Mouse (Mus musculus) small intestine, adult 2 months (tissue): ENCODE measurements around the gene Gpx1. TPM values are rescaled to one million over a fixed set of nuclear protein-coding genes. Genes with fewer than 3 reads are reported as not detected.

Source experiments
- H3K27ac ChIP-seq: fragments of 200-500 bp; 2 replicates; pipeline ENCODE4 v1.5.1; 2012; ENCODE audit warnings: low read depth, low read length, control low read depth, inconsistent platforms; ENCODE audit not compliant: insufficient read depth
- H3K27me3 ChIP-seq: fragments of 200-500 bp; 2 replicates; pipeline ENCODE4 v1.6.1; 2012; ENCODE audit warnings: mild to moderate bottlenecking, moderate library complexity, low read length, inconsistent platforms; ENCODE audit not compliant: control insufficient read depth, insufficient read depth
- H3K36me3 ChIP-seq: fragments of 200-500 bp; 2 replicates; pipeline ENCODE4 v1.6.1; 2012; ENCODE audit warnings: mild to moderate bottlenecking, low read length, control low read depth, inconsistent platforms; ENCODE audit not compliant: control insufficient read depth, insufficient read depth
- H3K4me1 ChIP-seq: fragments of 200-500 bp; 2 replicates; pipeline ENCODE4 v1.6.1; 2012; ENCODE audit warnings: low read length, inconsistent platforms, mixed read lengths; ENCODE audit not compliant: control insufficient read depth, insufficient read depth, insufficient read length
- H3K4me3 ChIP-seq: fragments of 200-500 bp; 2 replicates; pipeline ENCODE4 v1.5.1; 2012; ENCODE audit warnings: low read depth, mild to moderate bottlenecking, control low read depth, inconsistent platforms, low read length, moderate library complexity
- CTCF ChIP-seq: fragments of 200-500 bp; IDR thresholded peaks from 2 replicates; pipeline ENCODE4 v1.5.1; 2012; ENCODE audit warnings: low read depth, mild to moderate bottlenecking, control low read depth, inconsistent platforms, low read length, moderate library complexity, mixed read lengths; ENCODE audit not compliant: insufficient replicate concordance, insufficient read length; ENCODE audit errors: extremely low read depth
- POLR2A ChIP-seq: fragments of 200-500 bp; IDR thresholded peaks from 2 replicates; pipeline ENCODE4 v1.6.1; 2012; ENCODE audit warnings: low read depth, mild to moderate bottlenecking, control low read depth, inconsistent platforms, low read length, moderate library complexity
- WGBS: fragments of 180-500 bp; shearing (Covaris S2); methylation state at CpG from one replicate; pipeline ENCODE4 v1.1.7; 2018; 5-methylcytosine and 5-hydroxymethylcytosine counted together
- polyA plus RNA-seq: library from polyadenylated mRNA; depleted of rRNA; stranded (reverse); fragments of >200 nt; gene quantifications from 2 replicates; pipeline ENCODE4 v1.2.3, GENCODE M21; 2012; rRNA removed

Gene Gpx1
- polyA plus RNA-seq = 1,021 and 1,249 TPM in 2 replicates

GRCm38 (mm10) chr9:108338886-108339781 is at the start of gene Gpx1:
TSS of gene Gpx1 (plus strand) at chr9:108338903.
- peaks cover 21% of the 10 kb centered on the region; the same call in 1 of the 2 replicates for H3K4me1 ChIP-seq
- peak; percentile 99 for TF ChIP-seq POLR2A
- no peak for TF ChIP-seq CTCF
- peaks cover 19% of the 10 kb centered on the region for H3K36me3 ChIP-seq
- under 1% methylated on average over 49 of the region's 49 CpGs for WGBS
- H3K27ac ChIP-seq = peak within 1 kb of the TSS; percentile 98
- H3K4me3 ChIP-seq = peak within 1 kb of the TSS; percentile 92
- H3K27me3 ChIP-seq = no peaks in the 10 kb centered on the region

DNA sequence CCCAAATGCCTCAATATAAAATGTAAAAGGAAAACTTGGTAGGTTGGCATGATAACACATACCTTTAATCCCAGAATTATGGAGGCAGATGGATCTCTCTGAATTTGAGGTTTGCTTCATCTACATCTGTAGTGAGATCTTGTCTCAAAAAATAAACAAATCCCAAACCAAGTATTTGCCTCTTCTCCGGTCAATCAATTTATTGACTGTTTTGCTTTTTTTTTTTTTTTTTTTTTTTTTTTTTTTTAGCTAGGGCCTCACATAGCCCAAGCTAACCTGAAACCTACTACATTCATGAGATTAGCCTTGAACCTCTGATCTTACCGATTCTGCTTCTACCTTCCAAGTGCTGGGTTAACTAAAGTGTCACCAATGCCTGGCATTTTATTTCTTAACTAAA is 49.4 kb upstream of the Gpx1 start:
- WGBS = 52% methylated on average over 2 of the region's 2 CpGs
- Histone ChIP-seq H3K4me1 (peaks cover 3% of the 10 kb centered on the region; the same call in 1 of the 2 replicates), H3K36me3 (no peaks in the 10 kb centered on the region), H3K27ac (no peak overlapping the region), H3K27me3 (no peaks in the 10 kb centered on the region), H3K4me3 (no peak overlapping the region)
- TF ChIP-seq CTCF (no peak), POLR2A (no peak)

GRCm38 (mm10) chr9:108290016-108290750 is 48.5 kb upstream of the Gpx1 start, which contains the start of gene Nicn1:
TSS of gene Nicn1 (plus strand) at chr9:108290429.
- Histone ChIP-seq H3K36me3 (no peaks in the 10 kb centered on the region), H3K27ac (peak within 1 kb of the TSS; percentile 12; the same call in 1 of the 2 replicates), H3K4me1 (peaks cover 3% of the 10 kb centered on the region; the same call in 1 of the 2 replicates), H3K4me3 (peak within 1 kb of the TSS; percentile 83), H3K27me3 (no peaks in the 10 kb centered on the region)
- under 1% methylated on average over 32 of the region's 32 CpGs for WGBS
- TF ChIP-seq POLR2A (no peak), CTCF (no peak)

- Histone ChIP-seq H3K27me3 (no peaks in the 10 kb centered on the region), H3K36me3 (no peaks in the 10 kb centered on the region), H3K4me3 (peak overlapping the region; percentile 83), H3K4me1 (peaks cover 3% of the 10 kb centered on the region; the same call in 1 of the 2 replicates), H3K27ac (no peak overlapping the region; the same call in 1 of the 2 replicates)
- 21% methylated on average over 6 of the region's 6 CpGs for WGBS
- TF ChIP-seq POLR2A (no peak), CTCF (no peak)
These were observed 47.9 kb upstream of the Gpx1 start for GRCm38 (mm10) chr9:108290773-108291172.

DNA sequence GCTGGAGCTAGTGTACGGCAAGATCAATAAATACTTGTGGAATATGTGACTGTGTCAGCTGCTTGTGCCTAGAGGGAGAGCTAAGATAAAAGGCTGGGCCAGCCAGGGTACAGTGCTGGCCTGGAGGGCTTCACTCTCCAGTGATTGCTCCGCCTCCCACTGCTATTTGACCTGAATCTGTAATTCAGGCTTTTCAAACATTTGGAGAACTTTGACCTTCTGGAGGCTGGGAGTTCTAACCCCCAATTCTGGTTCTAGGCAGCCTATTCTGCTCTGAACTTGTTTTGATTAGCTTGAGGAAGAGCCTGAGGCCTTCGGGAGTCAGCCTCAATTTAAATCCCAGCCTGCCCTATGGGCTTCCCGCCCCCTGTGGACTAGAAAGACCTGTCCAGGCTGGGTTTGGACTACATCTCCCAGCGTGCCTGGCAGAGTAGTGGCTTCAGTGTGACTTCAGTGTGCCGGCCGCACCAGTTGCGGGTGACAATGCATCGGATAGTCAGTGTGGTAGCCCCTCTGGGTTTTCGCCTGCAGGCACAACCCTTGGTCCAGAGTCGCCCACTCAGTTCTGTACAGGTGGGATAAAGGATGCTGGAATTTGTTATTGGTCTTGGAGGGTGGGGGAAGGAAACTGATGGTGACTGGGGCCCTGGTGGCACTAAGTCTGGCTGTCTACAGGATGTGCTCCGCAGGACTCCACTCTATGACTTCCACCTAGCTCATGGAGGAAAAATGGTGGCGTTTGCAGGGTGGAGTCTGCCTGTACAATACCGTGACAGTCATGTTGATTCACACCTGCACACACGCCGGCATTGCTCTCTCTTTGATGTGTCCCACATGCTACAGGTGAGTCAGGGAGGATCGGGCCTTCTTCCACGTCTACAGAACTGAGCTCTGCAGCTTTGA is 42.0 kb upstream of the Gpx1 start, which contains the start of gene Amt:
TSS of gene Amt (plus strand) at position 401 of the 903 bp plus-strand sequence.
- no peak for TF ChIP-seq POLR2A
- TF ChIP-seq CTCF = no peak
- 30% methylated on average over 18 of the region's 18 CpGs for WGBS
- Histone ChIP-seq H3K4me3 (no peak within 1 kb of the TSS), H3K36me3 (peaks cover 4% of the 10 kb centered on the region; the same call in 1 of the 2 replicates), H3K4me1 (0 out of 2 replicates have a peak, but pooled peaks cover 2% of the 10 kb centered on the region), H3K27me3 (no peaks in the 10 kb centered on the region), H3K27ac (no peak within 1 kb of the TSS)

GRCm38 (mm10) chr9:108301853-108302252 is 36.9 kb upstream of the Gpx1 start:
- Histone ChIP-seq H3K4me3 (no peak overlapping the region), H3K36me3 (peaks cover 21% of the 10 kb centered on the region), H3K27me3 (no peaks in the 10 kb centered on the region), H3K27ac (no peak overlapping the region), H3K4me1 (peaks cover 3% of the 10 kb centered on the region; the same call in 1 of the 2 replicates)
- 27% methylated on average over 3 of the region's 3 CpGs for WGBS
- TF ChIP-seq CTCF = no peak
- no peak for TF ChIP-seq POLR2A

- H3K27me3 ChIP-seq = no peaks in the 10 kb centered on the region
- no peak for TF ChIP-seq CTCF
- no peak for TF ChIP-seq POLR2A
- H3K4me1 ChIP-seq = peaks cover 3% of the 10 kb centered on the region; the same call in 1 of the 2 replicates
- 48% methylated on average over 4 of the region's 4 CpGs for WGBS
- H3K27ac ChIP-seq = peak overlapping the region; percentile 96
- H3K36me3 ChIP-seq = peaks cover 21% of the 10 kb centered on the region
- no peak overlapping the region for H3K4me3 ChIP-seq
These were observed 34.0 kb upstream of the Gpx1 start for GRCm38 (mm10) chr9:108304716-108305115.
